Mouse (Mus musculus) myocyte (in vitro differentiated cells): Measurements from ENCODE around the gene Dusp11. TPM values are rescaled to one million over a fixed set of nuclear protein-coding genes. Genes with fewer than 3 reads are reported as not detected.
"Not testable (repeated sequence)": the region's sequence is repeated elsewhere in the genome, so short reads cannot be mapped to it uniquely, and the experiment has no call there.

ENCODE experiments used
- H3K27me3 ChIP-seq: one replicate; pipeline ENCODE4 v1.6.1; 2011; ENCODE audit not compliant: control insufficient read depth, insufficient read depth, insufficient read length
- H3K36me3 ChIP-seq: one replicate; pipeline ENCODE4 v1.6.1; 2011; ENCODE audit not compliant: control insufficient read depth, insufficient read depth
- H3K4me2 ChIP-seq: one replicate; pipeline ENCODE4 v1.6.1; 2011; ENCODE audit warnings: low read depth, control low read depth
- H3K4me3 ChIP-seq: one replicate; pipeline ENCODE4 v1.5.1; 2011; ENCODE audit warnings: mild to moderate bottlenecking, control low read depth, moderate library complexity
- H3K79me2 ChIP-seq: one replicate; pipeline ENCODE4 v1.6.1; 2011; ENCODE audit not compliant: control insufficient read depth, insufficient read depth
- H3ac ChIP-seq: one replicate; pipeline ENCODE4 v1.6.1; 2011; ENCODE audit not compliant: control insufficient read depth, insufficient read length
- CEBPB ChIP-seq: IDR thresholded peaks from 2 replicates; pipeline ENCODE4 v1.6.1; 2011; ENCODE audit warnings: mild to moderate bottlenecking, moderate library complexity; ENCODE audit not compliant: poor library complexity, insufficient read depth, severe bottlenecking
- E2F4 ChIP-seq: IDR thresholded peaks from one replicate; pipeline ENCODE4 v1.6.1; 2011; ENCODE audit warnings: mild to moderate bottlenecking, control low read depth, moderate library complexity; ENCODE audit not compliant: insufficient read depth
- MAX ChIP-seq: IDR thresholded peaks from one replicate; pipeline ENCODE4 v1.6.1; 2011; ENCODE audit warnings: low read depth, mild to moderate bottlenecking, control low read depth
- MYOD1 ChIP-seq, 3 experiments: IDR thresholded peaks; one replicate each; pipeline ENCODE4 v1.6.1; 2011; ENCODE audit warnings: control low read depth in 2 of 3, low read depth in 2 of 3, mild to moderate bottlenecking in 2 of 3, moderate library complexity in 1 of 3; ENCODE audit not compliant: insufficient read length in 2 of 3, control insufficient read depth in 1 of 3
- MYOG ChIP-seq, 3 experiments: IDR thresholded peaks; one replicate each; pipeline ENCODE4 v1.6.1; 2011; ENCODE audit warnings: control low read depth in 2 of 3, low read depth in 2 of 3, mild to moderate bottlenecking in 2 of 3; ENCODE audit not compliant: insufficient read length in 2 of 3, control insufficient read depth in 1 of 3, insufficient read depth in 1 of 3
- POLR2A ChIP-seq: IDR thresholded peaks from one replicate; pipeline ENCODE4 v1.6.1; 2011; ENCODE audit warnings: low read depth, mild to moderate bottlenecking, control low read depth, moderate library complexity; ENCODE audit not compliant: insufficient read length
- POLR2AphosphoS2 ChIP-seq: IDR thresholded peaks from one replicate; pipeline ENCODE4 v1.6.1; 2011; ENCODE audit warnings: low read depth, control low read depth; ENCODE audit not compliant: insufficient read length
- REST ChIP-seq: IDR thresholded peaks from one replicate; pipeline ENCODE4 v1.6.1; 2011; ENCODE audit warnings: mild to moderate bottlenecking, control low read depth, moderate library complexity; ENCODE audit not compliant: insufficient read depth, insufficient read length
- SRF ChIP-seq: IDR thresholded peaks from one replicate; pipeline ENCODE4 v1.6.1; 2011; ENCODE audit warnings: low read depth; ENCODE audit not compliant: control insufficient read depth, insufficient read length
- TCF12 ChIP-seq: IDR thresholded peaks from one replicate; pipeline ENCODE4 v1.6.1; 2011; ENCODE audit warnings: mild to moderate bottlenecking, control low read depth; ENCODE audit not compliant: poor library complexity, insufficient read depth, severe bottlenecking
- TCF3 ChIP-seq: IDR thresholded peaks from one replicate; pipeline ENCODE4 v1.6.1; 2011; ENCODE audit warnings: low read depth, control low read depth; ENCODE audit not compliant: insufficient read length
- USF1 ChIP-seq: IDR thresholded peaks from one replicate; pipeline ENCODE4 v1.6.1; 2011; ENCODE audit warnings: low read depth, mild to moderate bottlenecking, control low read depth, moderate library complexity
- polyA plus RNA-seq: library from polyadenylated mRNA; unstranded; fragments of >200 nt; fragmentation: generic; extraction: Trizol; gene quantifications from one replicate; pipeline ENCODE4 v1.2.1, GENCODE M21; 2012; ENCODE audit warnings: missing spikeins

Dusp11 gene
- polyA plus RNA-seq, 1 experiment: 20.8 TPM

DNA sequence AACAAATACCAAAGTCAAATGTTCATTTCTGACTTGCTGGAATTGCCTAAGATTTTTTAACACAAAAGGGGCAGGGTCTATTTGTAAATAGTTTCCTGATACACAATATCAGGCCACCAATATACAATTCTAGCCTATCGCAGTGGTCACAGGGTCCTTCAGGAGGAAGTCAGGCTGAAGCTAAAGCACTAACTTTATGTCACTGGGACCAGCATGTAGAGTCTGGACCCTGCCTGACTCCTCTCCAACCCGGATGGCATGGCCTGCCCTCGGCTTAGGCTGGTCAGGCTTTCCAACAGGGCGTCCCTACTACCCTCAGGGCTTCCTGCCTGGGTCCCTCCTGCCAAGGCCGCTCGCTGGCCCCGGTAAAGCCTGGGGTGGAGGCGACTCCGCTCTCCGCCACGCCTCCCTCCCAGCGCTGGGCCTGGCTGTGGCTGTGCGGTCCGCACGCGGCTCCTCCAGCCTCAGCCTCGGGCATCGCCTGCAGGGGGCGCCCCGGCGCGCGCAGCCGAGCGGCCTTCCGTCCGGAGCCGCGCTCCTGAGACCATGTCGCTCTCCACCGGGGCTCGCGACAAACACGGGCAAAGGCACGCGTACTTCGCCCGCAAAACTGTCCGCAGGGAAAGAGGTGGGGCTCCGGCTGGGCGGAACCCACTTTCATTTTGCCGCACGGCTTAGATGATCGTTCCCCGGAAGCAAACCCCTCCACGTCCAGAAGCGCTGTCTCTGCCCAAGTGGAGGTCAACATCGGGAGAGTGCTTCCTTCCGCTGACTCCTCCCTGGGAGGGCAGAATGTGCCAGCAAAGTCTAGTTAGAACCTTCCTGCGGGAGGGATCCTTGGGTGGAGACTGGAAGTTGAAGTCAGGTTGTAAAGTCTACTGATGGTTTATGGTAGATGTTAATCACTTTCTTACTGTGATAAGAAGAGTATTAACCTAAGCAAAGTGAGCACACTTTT lies 24.7 kb downstream of the Dusp11 start:
- not testable (repeated sequence) for H3K36me3 ChIP-seq, H3K27me3 ChIP-seq, H3K79me2 ChIP-seq
- Histone ChIP-seq H3K4me3 (peak overlapping the region; percentile 29), H3K4me2 (peak overlapping the region; percentile 87), H3ac (peak overlapping the region; percentile 22)
- TF ChIP-seq POLR2AphosphoS2: peak; percentile 54

DNA sequence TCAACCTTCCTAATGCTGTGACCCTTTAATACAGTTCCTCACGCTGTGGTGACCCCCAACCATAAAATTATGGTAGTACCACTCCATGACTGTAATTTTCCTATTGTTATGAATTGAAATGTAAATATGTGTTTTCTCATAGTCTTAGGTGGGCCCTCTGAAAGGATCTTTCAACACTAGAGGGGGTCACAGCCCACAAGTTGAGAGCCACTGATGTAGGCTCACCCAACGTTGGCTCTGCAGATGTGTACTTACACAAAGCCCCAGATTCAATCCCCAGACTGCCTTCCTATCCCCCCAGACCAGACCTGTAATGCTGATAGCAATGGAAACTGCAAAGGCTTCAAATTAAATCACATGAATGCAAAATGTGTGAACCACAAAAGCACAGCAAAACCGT lies 25.8 kb downstream of the Dusp11 start:
- Histone ChIP-seq H3ac (no peak overlapping the region), H3K79me2 (no peaks in the 10 kb centered on the region), H3K36me3 (peaks cover 1% of the 10 kb centered on the region), H3K27me3 (no peaks in the 10 kb centered on the region), H3K4me3 (peak overlapping the region; percentile 29), H3K4me2 (no peak overlapping the region)
- TF ChIP-seq USF1 (no peak), CEBPB (no peak), POLR2AphosphoS2 (no peak), REST (no peak), MAX (no peak), TCF3 (no peak)

DNA sequence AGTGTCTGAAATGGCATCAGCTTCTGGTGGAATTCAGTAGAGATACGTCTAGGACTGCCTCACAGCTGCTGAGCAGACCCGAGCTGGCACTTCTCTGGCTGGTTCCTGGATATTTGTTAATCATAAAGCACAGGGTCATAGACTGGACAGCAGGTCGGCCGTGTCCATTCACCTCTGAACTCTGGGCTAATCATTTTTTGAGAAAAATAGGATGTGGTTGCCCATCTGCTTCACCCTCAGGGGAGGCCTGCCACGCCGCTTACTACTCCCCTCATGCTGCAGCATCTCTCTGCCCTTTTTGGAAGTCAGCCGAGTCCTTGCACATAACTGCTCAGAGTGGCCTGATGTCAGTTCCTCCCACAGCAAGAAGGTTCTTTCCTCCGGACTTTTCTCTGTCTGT lies 27.4 kb downstream of the Dusp11 start:
- no peak for TF ChIP-seq E2F4
- TF ChIP-seq TCF3: no peak
- TF ChIP-seq MAX: no peak
- TF ChIP-seq POLR2AphosphoS2: no peak
- TF ChIP-seq MYOG (IDR thresholded peaks at IDR 0.05; ENCODE audit: control insufficient read depth in 1 of 3, insufficient read depth in 1 of 3, insufficient read length in 2 of 3, low read depth in 2 of 3): no peak
- TF ChIP-seq SRF: no peak
- no peak for TF ChIP-seq CEBPB
- no peak for TF ChIP-seq REST
- TF ChIP-seq POLR2A: no peak
- no peak for TF ChIP-seq MYOD1 (IDR thresholded peaks at IDR 0.05; ENCODE audit: control insufficient read depth in 1 of 3, insufficient read length in 2 of 3, low read depth in 2 of 3)
- no peak for TF ChIP-seq TCF12
- TF ChIP-seq USF1: no peak
- no peak overlapping the region for H3K4me3 ChIP-seq
- H3K4me2 ChIP-seq: no peak overlapping the region
- H3K79me2 ChIP-seq: no peaks in the 10 kb centered on the region
- no peaks in the 10 kb centered on the region for H3K27me3 ChIP-seq
- peaks cover 6% of the 10 kb centered on the region for H3K36me3 ChIP-seq
- H3ac ChIP-seq: no peak overlapping the region

DNA sequence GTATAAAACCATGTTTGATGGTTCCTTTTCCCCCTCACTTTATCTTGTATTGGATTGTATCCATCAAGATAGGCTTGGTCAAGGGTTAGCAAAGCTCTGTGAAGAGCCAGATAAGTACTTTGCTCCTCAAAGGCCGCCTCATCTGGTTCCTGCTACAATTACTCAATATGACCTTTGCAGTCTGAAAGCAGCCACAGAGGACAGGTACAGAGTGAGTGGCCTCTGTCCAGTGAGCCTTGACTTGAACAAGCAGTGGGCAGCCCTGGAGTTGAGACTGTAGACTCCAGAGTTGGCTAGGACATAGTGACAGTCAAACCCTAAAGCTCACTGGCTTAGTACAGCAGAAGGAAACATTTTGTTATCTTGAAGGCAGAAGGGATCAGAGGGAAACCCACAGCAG lies 32.2 kb downstream of the Dusp11 start:
- no peak for TF ChIP-seq TCF3
- no peak for TF ChIP-seq SRF
- H3K36me3 ChIP-seq: peaks cover 33% of the 10 kb centered on the region
- no peak overlapping the region for H3ac ChIP-seq
- no peak overlapping the region for H3K4me2 ChIP-seq
- no peak overlapping the region for H3K4me3 ChIP-seq
- H3K27me3 ChIP-seq: no peaks in the 10 kb centered on the region
- H3K79me2 ChIP-seq: no peaks in the 10 kb centered on the region

DNA sequence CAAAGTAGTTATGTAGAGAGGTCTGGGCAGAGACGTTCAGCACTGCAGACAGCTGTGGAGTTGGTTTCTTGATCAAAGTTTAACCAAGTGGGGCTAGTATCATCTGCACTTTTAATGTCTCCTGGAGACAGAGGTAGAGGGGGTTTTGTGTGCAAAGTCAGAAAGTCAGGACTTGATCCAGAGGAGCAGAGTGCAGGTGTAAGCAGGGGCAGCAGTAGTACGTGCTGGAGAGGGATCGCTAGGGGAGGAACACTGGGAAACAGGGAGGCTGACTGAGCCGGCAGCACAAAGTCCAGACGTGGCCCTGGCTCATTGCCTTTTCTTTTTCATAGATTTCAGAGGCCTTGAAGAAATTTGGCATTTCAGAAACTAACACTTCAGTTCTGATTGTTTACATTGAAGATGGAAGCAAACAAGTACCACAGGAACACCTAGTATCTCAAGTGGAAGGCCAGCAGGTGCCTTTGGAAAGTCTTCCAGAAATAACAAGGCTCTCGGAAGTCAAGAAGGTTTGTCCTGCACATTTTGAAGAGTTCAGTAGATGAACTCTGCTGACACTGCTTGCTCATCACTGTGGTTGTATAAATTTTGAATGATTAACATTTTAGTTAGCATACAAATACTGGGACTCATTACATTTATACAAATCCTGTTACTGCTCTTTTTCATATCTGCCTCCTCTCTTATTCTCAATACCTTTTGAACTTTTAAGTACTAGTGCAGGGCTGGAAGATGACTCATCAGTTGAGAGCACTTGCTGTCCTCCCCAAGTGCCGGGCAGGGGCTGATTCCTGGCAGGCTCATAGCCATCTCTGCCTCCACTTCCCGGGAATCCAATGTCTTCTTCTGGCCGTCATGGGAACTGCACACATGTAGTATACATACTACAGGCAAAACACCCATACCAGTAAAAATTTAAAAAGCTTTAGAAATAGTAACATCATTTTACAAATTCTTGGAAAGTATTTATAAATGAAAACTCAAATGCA lies 33.7 kb downstream of the Dusp11 start:
- TF ChIP-seq TCF3: no peak
- TF ChIP-seq MYOD1 (IDR thresholded peaks at IDR 0.05; ENCODE audit: control insufficient read depth in 1 of 3, insufficient read length in 2 of 3, low read depth in 2 of 3): no peak
- no peak for TF ChIP-seq POLR2AphosphoS2
- TF ChIP-seq E2F4: no peak
- no peak for TF ChIP-seq MAX
- no peak for TF ChIP-seq SRF
- no peak for TF ChIP-seq CEBPB
- no peak for TF ChIP-seq TCF12
- no peak for TF ChIP-seq POLR2A
- TF ChIP-seq MYOG (IDR thresholded peaks at IDR 0.05; ENCODE audit: control insufficient read depth in 1 of 3, insufficient read depth in 1 of 3, insufficient read length in 2 of 3, low read depth in 2 of 3): no peak
- no peak for TF ChIP-seq REST
- no peak for TF ChIP-seq USF1
- Histone ChIP-seq H3K4me2 (no peak overlapping the region), H3K27me3 (no peaks in the 10 kb centered on the region), H3ac (no peak overlapping the region), H3K4me3 (no peak overlapping the region), H3K36me3 (peaks cover 35% of the 10 kb centered on the region), H3K79me2 (no peaks in the 10 kb centered on the region)
